Mouse (Mus musculus): Measurements from ENCODE around the gene Hsd17b1. TPM values are rescaled to one million over a fixed set of nuclear protein-coding genes. Genes with fewer than 3 reads are reported as not detected.

Hsd17b1 gene
- polyA plus RNA-seq, 1 experiment from 2014 or later: not detected

DNA sequence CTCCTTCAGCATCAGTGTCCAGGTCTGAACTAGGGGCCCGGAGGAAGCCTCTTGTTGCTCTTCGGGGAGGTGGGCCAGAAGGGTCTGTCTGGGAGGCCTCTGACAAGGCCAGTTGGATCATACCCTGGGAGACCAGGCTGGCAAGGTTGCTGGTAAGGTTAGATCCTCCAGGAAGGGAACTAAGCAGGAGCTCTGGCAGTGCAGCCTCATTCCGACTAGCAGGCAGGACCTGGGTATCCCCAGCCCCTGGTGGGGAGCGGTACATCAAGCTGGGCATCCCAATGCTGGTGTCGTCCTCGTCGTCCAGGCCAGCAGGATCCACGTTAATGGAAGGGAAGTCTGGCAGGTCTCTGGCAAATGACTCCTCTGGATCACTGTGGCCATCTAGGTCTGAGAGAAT, 20.0 kb downstream of the Hsd17b1 start:
- Histone ChIP-seq H3K4me2 (ENCODE audit: low read length) (no peak overlapping the region), H3K9ac (ENCODE audit: low read length) (no peak overlapping the region), H3K27ac (ENCODE audit: low read depth) (no peak overlapping the region), H3K36me3 (ENCODE audit: control insufficient read depth, insufficient read depth, low read length) (peaks cover 71% of the 10 kb centered on the region), H3K4me1 (replicated peaks; ENCODE audit: control insufficient read depth, insufficient read depth, low read length) (peaks cover 7% of the 10 kb centered on the region), H3K9me3 (ENCODE audit: control insufficient read depth, low read length) (no peaks in the 10 kb centered on the region), H3K4me3 (ENCODE audit: low read depth, low read length) (no peak overlapping the region), H3K27me3 (replicated peaks; ENCODE audit: control insufficient read depth, insufficient read depth, low read length) (no peaks in the 10 kb centered on the region)
- ATAC-seq (replicated peaks; ENCODE audit: low FRiP score, low TSS enrichment, low read depth) (no peak), DNase-seq (ENCODE audit: low spot score) (no peak)
- 92% methylated on average over 8 of the region's 8 CpGs for WGBS

- 91% methylated on average over 5 of the region's 5 CpGs for WGBS
- Histone ChIP-seq H3K27me3 (replicated peaks; ENCODE audit: control insufficient read depth, insufficient read depth, low read length) (no peaks in the 10 kb centered on the region), H3K9ac (ENCODE audit: low read length) (no peak overlapping the region), H3K4me2 (ENCODE audit: low read length) (no peak overlapping the region), H3K4me3 (ENCODE audit: low read depth, low read length) (no peak overlapping the region), H3K27ac (ENCODE audit: low read depth) (no peak overlapping the region), H3K4me1 (replicated peaks; ENCODE audit: control insufficient read depth, insufficient read depth, low read length) (no peaks in the 10 kb centered on the region), H3K36me3 (ENCODE audit: control insufficient read depth, insufficient read depth, low read length) (peaks cover 74% of the 10 kb centered on the region), H3K9me3 (ENCODE audit: control insufficient read depth, low read length) (no peaks in the 10 kb centered on the region)
- DNase-seq (ENCODE audit: low spot score) (no peak), ATAC-seq (replicated peaks; ENCODE audit: low FRiP score, low TSS enrichment, low read depth) (no peak)
Observed at GRCm38 (mm10) chr11:101103011-101103410, 24.8 kb downstream of the Hsd17b1 start.

DNA sequence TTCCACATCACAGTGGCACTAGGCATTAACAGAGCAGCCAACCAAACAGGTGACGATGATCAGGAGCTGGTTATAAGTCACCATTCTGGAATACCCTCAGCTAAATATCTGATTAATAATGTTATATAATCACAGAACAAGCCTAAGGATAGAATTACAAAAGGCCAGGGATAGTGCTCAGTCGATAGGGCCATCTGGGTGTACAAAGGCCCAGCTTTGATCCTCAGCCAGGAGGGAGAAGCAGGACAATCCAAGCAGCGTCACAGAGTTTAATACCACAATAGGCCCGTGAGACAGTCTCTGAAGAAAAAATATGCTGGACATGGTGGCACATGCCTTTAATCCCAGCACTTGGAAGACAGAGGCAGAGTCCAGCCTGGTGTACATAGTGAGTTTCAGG, 31.1 kb downstream of the Hsd17b1 start:
- Histone ChIP-seq H3K9ac (ENCODE audit: low read length) (no peak overlapping the region), H3K4me2 (ENCODE audit: low read length) (no peak overlapping the region), H3K27me3 (replicated peaks; ENCODE audit: control insufficient read depth, insufficient read depth, low read length) (no peaks in the 10 kb centered on the region), H3K4me3 (ENCODE audit: low read depth, low read length) (no peak overlapping the region), H3K9me3 (ENCODE audit: control insufficient read depth, low read length) (no peaks in the 10 kb centered on the region), H3K36me3 (ENCODE audit: control insufficient read depth, insufficient read depth, low read length) (peaks cover 15% of the 10 kb centered on the region), H3K27ac (ENCODE audit: low read depth) (no peak overlapping the region), H3K4me1 (replicated peaks; ENCODE audit: control insufficient read depth, insufficient read depth, low read length) (no peaks in the 10 kb centered on the region)
- 82% methylated on average over 4 of the region's 4 CpGs for WGBS
- DNase-seq (ENCODE audit: low spot score): no peak
- ATAC-seq (replicated peaks; ENCODE audit: low FRiP score, low TSS enrichment, low read depth): no peak

DNA sequence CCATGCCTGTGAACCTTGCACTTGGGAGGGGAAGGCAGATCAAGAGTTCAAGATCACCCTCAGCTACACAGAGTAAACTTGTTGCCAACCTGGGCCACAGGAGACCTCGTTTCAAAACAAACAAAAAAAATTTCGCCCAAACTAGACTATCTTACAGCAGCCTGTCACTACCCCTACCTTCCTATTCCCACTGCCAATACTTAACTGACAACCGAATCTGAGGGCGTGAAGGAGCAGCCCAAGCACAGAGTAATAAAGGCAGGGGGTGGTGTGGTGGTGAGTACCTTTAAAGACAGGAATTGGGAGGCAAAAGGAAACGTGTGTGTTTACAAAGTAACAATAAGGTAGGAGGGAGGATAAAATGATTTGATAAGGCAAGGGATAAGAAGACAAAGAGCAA, 32.5 kb downstream of the Hsd17b1 start:
- DNase-seq (ENCODE audit: low spot score) (no peak), ATAC-seq (replicated peaks; ENCODE audit: low FRiP score, low TSS enrichment, low read depth) (no peak)
- Histone ChIP-seq H3K9me3 (ENCODE audit: control insufficient read depth, low read length) (no peaks in the 10 kb centered on the region), H3K36me3 (ENCODE audit: control insufficient read depth, insufficient read depth, low read length) (0 out of 2 replicates have a peak, but pooled peaks cover 3% of the 10 kb centered on the region), H3K9ac (ENCODE audit: low read length) (no peak overlapping the region), H3K4me2 (ENCODE audit: low read length) (no peak overlapping the region), H3K4me1 (replicated peaks; ENCODE audit: control insufficient read depth, insufficient read depth, low read length) (no peaks in the 10 kb centered on the region), H3K27me3 (replicated peaks; ENCODE audit: control insufficient read depth, insufficient read depth, low read length) (no peaks in the 10 kb centered on the region), H3K4me3 (ENCODE audit: low read depth, low read length) (no peak overlapping the region), H3K27ac (ENCODE audit: low read depth) (no peak overlapping the region)
- WGBS: 50% methylated on average over 5 of the region's 5 CpGs

GRCm38 (mm10) chr11:101111178-101111577, 33.0 kb downstream of the Hsd17b1 start:
- H3K9me3 ChIP-seq (ENCODE audit: control insufficient read depth, low read length): no peaks in the 10 kb centered on the region
- 0 out of 2 replicates have a peak, but pooled peaks cover 3% of the 10 kb centered on the region for H3K36me3 ChIP-seq (ENCODE audit: control insufficient read depth, insufficient read depth, low read length)
- no peak overlapping the region for H3K9ac ChIP-seq (ENCODE audit: low read length)
- no peaks in the 10 kb centered on the region for H3K4me1 ChIP-seq (replicated peaks; ENCODE audit: control insufficient read depth, insufficient read depth, low read length)
- WGBS: 86% methylated on average over 4 of the region's 4 CpGs
- DNase-seq (ENCODE audit: low spot score) (no peak), ATAC-seq (replicated peaks; ENCODE audit: low FRiP score, low TSS enrichment, low read depth) (no peak)
- H3K27ac ChIP-seq (ENCODE audit: low read depth): no peak overlapping the region
- no peaks in the 10 kb centered on the region for H3K27me3 ChIP-seq (replicated peaks; ENCODE audit: control insufficient read depth, insufficient read depth, low read length)
- no peak overlapping the region for H3K4me3 ChIP-seq (ENCODE audit: low read depth, low read length)
- no peak overlapping the region for H3K4me2 ChIP-seq (ENCODE audit: low read length)

DNA sequence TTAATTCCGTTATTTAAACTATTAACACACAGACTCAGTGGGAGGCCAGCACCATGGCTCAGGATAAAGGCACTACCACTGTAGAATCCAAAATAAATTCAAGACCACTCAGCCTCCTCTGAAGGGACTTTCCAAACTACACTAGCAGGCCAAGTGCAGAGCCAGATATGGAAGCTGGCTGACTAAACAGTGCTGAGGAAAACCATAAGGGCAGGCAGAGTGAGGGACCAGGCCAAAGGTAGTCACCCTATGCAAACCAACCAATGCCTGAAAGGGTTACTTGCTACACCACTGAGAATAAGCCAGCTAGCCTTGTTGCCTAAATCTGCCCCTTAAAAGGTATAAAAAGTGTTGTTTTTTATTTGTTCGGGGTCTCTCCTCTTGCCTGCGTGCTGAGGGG, 34.0 kb downstream of the Hsd17b1 start:
- Histone ChIP-seq H3K4me1 (replicated peaks; ENCODE audit: control insufficient read depth, insufficient read depth, low read length) (no peaks in the 10 kb centered on the region), H3K4me2 (ENCODE audit: low read length) (no peak overlapping the region), H3K9me3 (ENCODE audit: control insufficient read depth, low read length) (no peaks in the 10 kb centered on the region), H3K27me3 (replicated peaks; ENCODE audit: control insufficient read depth, insufficient read depth, low read length) (no peaks in the 10 kb centered on the region), H3K27ac (ENCODE audit: low read depth) (no peak overlapping the region), H3K9ac (ENCODE audit: low read length) (no peak overlapping the region), H3K36me3 (ENCODE audit: control insufficient read depth, insufficient read depth, low read length) (peaks cover 10% of the 10 kb centered on the region; the same call in 1 of the 2 replicates), H3K4me3 (ENCODE audit: low read depth, low read length) (no peak overlapping the region)
- WGBS: 94% methylated on average over 3 of the region's 3 CpGs
- no peak for DNase-seq (ENCODE audit: low spot score)
- no peak for ATAC-seq (replicated peaks; ENCODE audit: low FRiP score, low TSS enrichment, low read depth)

GRCm38 (mm10) chr11:101115564-101115963, 37.4 kb downstream of the Hsd17b1 start:
- ATAC-seq (replicated peaks; ENCODE audit: low FRiP score, low TSS enrichment, low read depth): no peak
- Histone ChIP-seq H3K36me3 (ENCODE audit: control insufficient read depth, insufficient read depth, low read length) (peaks cover 7% of the 10 kb centered on the region; the same call in 1 of the 2 replicates), H3K4me3 (ENCODE audit: low read depth, low read length) (no peak overlapping the region), H3K9me3 (ENCODE audit: control insufficient read depth, low read length) (no peaks in the 10 kb centered on the region), H3K27ac (ENCODE audit: low read depth) (no peak overlapping the region), H3K4me2 (ENCODE audit: low read length) (no peak overlapping the region), H3K4me1 (replicated peaks; ENCODE audit: control insufficient read depth, insufficient read depth, low read length) (peaks cover 13% of the 10 kb centered on the region), H3K27me3 (replicated peaks; ENCODE audit: control insufficient read depth, insufficient read depth, low read length) (no peaks in the 10 kb centered on the region), H3K9ac (ENCODE audit: low read length) (no peak overlapping the region)
- DNase-seq (ENCODE audit: low spot score): no peak
- WGBS: 82% methylated on average over 2 of the region's 2 CpGs

DNA sequence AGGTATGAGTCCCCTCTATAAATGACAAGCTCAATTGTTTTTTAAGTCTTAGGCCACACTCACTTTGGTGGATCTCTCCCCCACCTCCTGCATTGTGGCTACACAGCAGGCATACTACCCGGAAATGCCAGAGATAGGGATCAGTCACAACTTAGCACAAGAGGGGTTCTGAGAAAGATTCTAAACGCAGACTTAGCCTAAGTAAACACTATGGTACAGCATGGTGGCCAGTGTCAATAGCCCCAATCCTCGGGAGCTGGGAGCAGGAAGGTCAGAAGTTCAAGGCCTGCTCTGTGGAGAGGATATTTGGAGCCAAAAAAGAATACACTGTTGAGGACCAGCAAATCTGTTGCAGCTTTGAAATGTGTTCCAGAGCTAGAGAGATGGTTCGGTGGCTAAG, 39.9 kb downstream of the Hsd17b1 start:
- ATAC-seq (replicated peaks; ENCODE audit: low FRiP score, low TSS enrichment, low read depth) (no peak), DNase-seq (ENCODE audit: low spot score) (no peak)
- peak overlapping the region; percentile 73; the same call in 1 of the 2 replicates for H3K9ac ChIP-seq (ENCODE audit: low read length)
- peaks cover 16% of the 10 kb centered on the region for H3K36me3 ChIP-seq (ENCODE audit: control insufficient read depth, insufficient read depth, low read length)
- peak overlapping the region; percentile 95 for H3K4me3 ChIP-seq (ENCODE audit: low read depth, low read length)
- no peak overlapping the region for H3K27ac ChIP-seq (ENCODE audit: low read depth)
- peaks cover 20% of the 10 kb centered on the region for H3K4me1 ChIP-seq (replicated peaks; ENCODE audit: control insufficient read depth, insufficient read depth, low read length)
- H3K4me2 ChIP-seq (ENCODE audit: low read length): peak overlapping the region; percentile 94
- no peaks in the 10 kb centered on the region for H3K9me3 ChIP-seq (ENCODE audit: control insufficient read depth, low read length)
- 26% methylated on average over 4 of the region's 4 CpGs for WGBS
- no peaks in the 10 kb centered on the region for H3K27me3 ChIP-seq (replicated peaks; ENCODE audit: control insufficient read depth, insufficient read depth, low read length)

GRCm38 (mm10) chr11:101119131-101119760, 41.0 kb downstream of the Hsd17b1 start:
- H3K4me2 ChIP-seq (ENCODE audit: low read length): peak overlapping the region; percentile 94
- H3K27ac ChIP-seq (ENCODE audit: low read depth): peak overlapping the region; percentile 24
- H3K9me3 ChIP-seq (ENCODE audit: control insufficient read depth, low read length): no peaks in the 10 kb centered on the region
- H3K27me3 ChIP-seq (replicated peaks; ENCODE audit: control insufficient read depth, insufficient read depth, low read length): no peaks in the 10 kb centered on the region
- peak; percentile 60 for DNase-seq (ENCODE audit: low spot score)
- peak overlapping the region; percentile 73 for H3K9ac ChIP-seq (ENCODE audit: low read length)
- whole genome bisulfite sequencing: 1% methylated on average over 39 of the region's 39 CpGs
- H3K36me3 ChIP-seq (ENCODE audit: control insufficient read depth, insufficient read depth, low read length): peaks cover 26% of the 10 kb centered on the region
- peaks cover 20% of the 10 kb centered on the region for H3K4me1 ChIP-seq (replicated peaks; ENCODE audit: control insufficient read depth, insufficient read depth, low read length)
- peak overlapping the region; percentile 95 for H3K4me3 ChIP-seq (ENCODE audit: low read depth, low read length)
- ATAC-seq (replicated peaks; ENCODE audit: low FRiP score, low TSS enrichment, low read depth): peak; percentile 79

Measured in intestine, embryonic 14.5 days (tissue).